Mouse (Mus musculus) stomach, postnatal 0 days (tissue): ENCODE measurements around the gene Brca1.

ENCODE experiments used
- CTCF ChIP-seq: IDR thresholded peaks from 2 replicates; pipeline ENCODE4 v1.5.1; 2016; ENCODE audit warnings: antibody characterized with exemption, low read depth, mild to moderate bottlenecking, moderate library complexity
- EP300 ChIP-seq: optimal IDR thresholded peaks from 2 replicates; pipeline ENCODE3; 2016; ENCODE audit warnings: antibody characterized with exemption

DNA sequence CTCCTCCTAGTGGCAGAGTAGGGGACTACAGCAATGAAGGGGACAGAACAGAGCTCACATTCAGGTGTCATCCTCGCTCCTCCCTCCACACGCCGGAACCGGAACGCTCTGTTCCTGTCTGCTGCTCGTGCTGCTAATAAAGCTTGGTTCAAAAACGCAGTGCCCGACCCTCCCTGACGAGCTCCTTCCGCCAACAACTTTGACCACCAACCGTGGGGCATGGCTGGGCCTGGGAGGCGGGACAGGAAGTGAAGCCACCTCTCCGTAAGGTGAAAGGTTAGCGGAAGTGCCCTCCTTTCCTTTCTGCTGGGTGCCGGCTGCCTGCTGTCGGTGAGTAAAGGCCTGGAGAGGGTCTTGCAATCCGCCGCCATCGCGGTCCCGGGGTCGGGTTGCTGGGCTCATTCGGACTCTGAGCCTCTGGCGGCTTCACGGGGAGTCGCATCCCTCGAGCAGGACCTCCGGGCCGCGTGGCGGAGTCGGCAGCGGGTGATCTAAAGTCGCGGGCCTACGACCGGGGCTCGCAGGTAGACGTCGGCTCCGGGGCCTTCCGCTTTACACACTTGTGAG is 109.5 kb downstream of the Brca1 start, which contains the start of gene Rpl27:
- TF ChIP-seq CTCF = peak; percentile 89
- peak; percentile 85 for TF ChIP-seq EP300
